Mouse (Mus musculus): Measurements from ENCODE around the gene Arhgap32. TPM values are rescaled to one million over a fixed set of nuclear protein-coding genes. Genes with fewer than 3 reads are reported as not detected.

The Arhgap32 gene
- total and polyA plus RNA-seq, 3 experiments = 0.38 to 0.41 TPM; not detected in 1

GRCm38 (mm10) chr9:32176612-32177011 lies 60.7 kb downstream of the Arhgap32 start:
- Histone ChIP-seq H3K27ac (ENCODE audit: insufficient read depth, low read depth) (no peak overlapping the region), H3K4me2 (ENCODE audit: insufficient read depth, low read depth, poor library complexity, severe bottlenecking) (no peak overlapping the region), H3K36me3 (replicated peaks in 1 of 2; ENCODE audit: control insufficient read depth in 1 of 2, insufficient read depth in 1 of 2, low read length in 1 of 2) (no peaks in the 10 kb centered on the region), H3K9ac (ENCODE audit: insufficient read depth, low read depth) (no peak overlapping the region), H3K27me3 (replicated peaks) (no peaks in the 10 kb centered on the region), H3K9me3 (replicated peaks; ENCODE audit: low read length) (no peaks in the 10 kb centered on the region), H3K4me1 (ENCODE audit: control insufficient read depth in 1 of 2, insufficient read depth in 2 of 2) (peaks cover 0 to 3% of the 10 kb centered on the region in 2 experiments; a peak in 2 of 4 replicates), H3K4me3 (replicated peaks in 1 of 3; ENCODE audit: low read depth in 2 of 3, low read length in 2 of 3, poor library complexity in 1 of 3) (no peak overlapping the region), H3K79me2 (replicated peaks; ENCODE audit: control insufficient read depth, extremely low read depth, insufficient read depth, poor library complexity, severe bottlenecking) (no peaks in the 10 kb centered on the region)
- dilution Hi-C loops (cut with MboI; ENCODE audit: extremely low pct_ligation_motif_present, extremely low pct_unique_long_range_greater_than_20kb, low sequenced_read_pairs) = no loop called here
- no peak for DNase-seq (ENCODE audit: extremely low read depth)
- in situ Hi-C loops (cut with MboI; ENCODE audit: low pct_ligation_motif_present, low pct_unique_long_range_greater_than_20kb, low sequenced_read_pairs) = no loop called here
- TF ChIP-seq MAZ (IDR thresholded peaks at IDR 0.05; ENCODE audit: low read depth, low read length) (no peak), NELFE (IDR thresholded peaks at IDR 0.05; ENCODE audit: low read depth, low read length) (no peak), JUN (IDR thresholded peaks at IDR 0.05; ENCODE audit: insufficient read depth, low read depth, low read length) (no peak), ZNF384 (IDR thresholded peaks at IDR 0.05; ENCODE audit: low read depth, low read length) (no peak), MEF2A (IDR thresholded peaks at IDR 0.05; ENCODE audit: borderline replicate concordance, low read depth, low read length) (no peak), UBTF (IDR thresholded peaks at IDR 0.05; ENCODE audit: low read depth, low read length) (no peak)

DNA sequence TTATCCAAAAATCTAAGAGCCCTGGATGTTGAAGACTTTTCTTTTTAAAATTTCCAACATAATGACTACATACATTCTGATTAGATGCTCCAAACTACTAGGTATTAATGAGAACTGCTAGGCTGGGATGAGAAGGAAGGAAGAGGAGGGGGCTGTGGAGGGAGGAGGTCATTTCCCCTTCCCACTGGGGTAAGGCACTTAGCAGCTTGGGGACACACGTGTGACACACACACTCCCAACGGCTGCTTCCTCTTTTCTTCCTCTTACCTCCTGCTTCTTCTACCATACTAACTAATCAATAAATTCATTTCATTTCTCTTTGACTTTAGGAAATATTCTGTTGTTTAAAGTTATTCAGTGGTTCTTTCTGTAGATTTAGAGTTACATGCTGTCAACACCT lies 65.2 kb downstream of the Arhgap32 start:
- TF ChIP-seq NELFE (IDR thresholded peaks at IDR 0.05; ENCODE audit: low read depth, low read length) (no peak), NRF1 (IDR thresholded peaks at IDR 0.05; ENCODE audit: low read depth, low read length) (no peak), CHD1 (IDR thresholded peaks at IDR 0.05; ENCODE audit: low read depth, low read length) (no peak), RAD21 (IDR thresholded peaks at IDR 0.05; ENCODE audit: low read depth, low read length) (no peak), TCF12 (IDR thresholded peaks at IDR 0.05; ENCODE audit: low read depth, low read length) (no peak), SIN3A (IDR thresholded peaks at IDR 0.05; ENCODE audit: low read length) (no peak), MAX (IDR thresholded peaks at IDR 0.05; ENCODE audit: low read length) (no peak), RCOR1 (conservative IDR thresholded peaks at IDR 0.05; ENCODE audit: low read depth, low read length) (no peak), MXI1 (IDR thresholded peaks at IDR 0.05; ENCODE audit: low read depth, low read length) (no peak), POLR2AphosphoS2 (IDR thresholded peaks at IDR 0.05; ENCODE audit: low read depth, low read length) (no peak), ZC3H11A (IDR thresholded peaks at IDR 0.05; ENCODE audit: low read depth, low read length) (no peak), IRF4 (IDR thresholded peaks at IDR 0.05; ENCODE audit: low read depth, low read length) (no peak), POLR2A (IDR thresholded peaks at IDR 0.05; ENCODE audit: low read depth, low read length) (no peak), ETS1 (conservative IDR thresholded peaks at IDR 0.05; ENCODE audit: low read depth, low read length) (no peak)
- Histone ChIP-seq H3K9ac (ENCODE audit: insufficient read depth, low read depth) (no peak overlapping the region), H3K4me2 (ENCODE audit: insufficient read depth, low read depth, poor library complexity, severe bottlenecking) (no peak overlapping the region), H3K27me3 (replicated peaks) (no peaks in the 10 kb centered on the region), H3K9me3 (replicated peaks; ENCODE audit: low read length) (no peaks in the 10 kb centered on the region), H3K36me3 (replicated peaks in 1 of 2; ENCODE audit: control insufficient read depth in 1 of 2, insufficient read depth in 1 of 2, low read length in 1 of 2) (no peaks in the 10 kb centered on the region), H3K27ac (ENCODE audit: insufficient read depth, low read depth) (no peak overlapping the region), H3K4me3 (replicated peaks in 1 of 3; ENCODE audit: low read depth in 2 of 3, low read length in 2 of 3, poor library complexity in 1 of 3) (no peak overlapping the region), H3K4me1 (ENCODE audit: control insufficient read depth in 1 of 2, insufficient read depth in 2 of 2) (peaks cover 0 to 3% of the 10 kb centered on the region in 2 experiments; a peak in 3 of 4 replicates), H3K79me2 (replicated peaks; ENCODE audit: control insufficient read depth, extremely low read depth, insufficient read depth, poor library complexity, severe bottlenecking) (no peaks in the 10 kb centered on the region)
- DNase-seq (ENCODE audit: extremely low read depth) = no peak
- dilution Hi-C loops (cut with MboI; ENCODE audit: extremely low pct_ligation_motif_present, extremely low pct_unique_long_range_greater_than_20kb, low sequenced_read_pairs) (no loop called here), in situ Hi-C loops (cut with MboI; ENCODE audit: low pct_ligation_motif_present, low pct_unique_long_range_greater_than_20kb, low sequenced_read_pairs) (no loop called here)

Data from CH12.LX (cell line).